Mouse (Mus musculus) embryo, embryonic 11.5 days (tissue): ENCODE data around the gene Adrb1.
A peak's percentile ranks its signal among the peaks of the same experiment; 100 is the strongest.

Experiments
- DNase-seq: peaks from one replicate; pipeline ENCODE4 v3.0.0-alpha.2; 2012; ENCODE audit warnings: low read depth, low spot score

The Adrb1 gene

GRCm38 (mm10) chr19:56703238-56704097, 18.5 kb upstream of the Adrb1 start:
- DNase-seq: no peak

DNA sequence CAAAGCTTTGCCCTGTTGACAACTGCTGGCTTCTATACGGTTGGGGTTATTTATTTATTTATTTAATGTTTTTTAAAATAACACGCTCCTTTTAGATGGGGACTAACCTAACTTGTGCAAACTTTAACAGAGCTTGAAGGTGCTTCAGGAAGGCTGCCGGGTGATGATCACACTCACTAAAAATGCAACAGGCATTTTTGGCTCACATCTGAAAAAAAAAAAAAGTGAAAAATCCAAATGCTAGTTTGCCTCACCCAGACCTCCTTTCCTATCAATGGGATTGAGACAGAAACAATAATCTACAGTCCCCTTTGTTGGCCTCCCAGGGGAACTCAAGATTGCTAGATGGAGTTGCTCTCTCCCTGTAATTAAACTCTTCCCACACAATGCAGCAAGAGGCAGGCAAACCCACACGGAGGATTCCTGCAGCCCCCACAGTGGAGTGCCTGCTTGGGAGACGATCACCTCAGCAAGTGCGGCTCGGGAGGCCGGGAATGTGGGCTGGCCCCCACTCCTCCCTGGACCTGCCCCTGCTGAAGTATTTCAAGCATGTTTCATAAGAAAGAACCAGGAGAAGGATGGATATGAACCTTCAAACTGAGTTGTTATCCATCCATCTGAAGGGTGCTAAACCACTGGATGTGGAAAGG, 16.8 kb upstream of the Adrb1 start:
- DNase-seq: no peak

- no peak for DNase-seq
These were observed 13.2 kb upstream of the Adrb1 start for GRCm38 (mm10) chr19:56708794-56709193.

DNA sequence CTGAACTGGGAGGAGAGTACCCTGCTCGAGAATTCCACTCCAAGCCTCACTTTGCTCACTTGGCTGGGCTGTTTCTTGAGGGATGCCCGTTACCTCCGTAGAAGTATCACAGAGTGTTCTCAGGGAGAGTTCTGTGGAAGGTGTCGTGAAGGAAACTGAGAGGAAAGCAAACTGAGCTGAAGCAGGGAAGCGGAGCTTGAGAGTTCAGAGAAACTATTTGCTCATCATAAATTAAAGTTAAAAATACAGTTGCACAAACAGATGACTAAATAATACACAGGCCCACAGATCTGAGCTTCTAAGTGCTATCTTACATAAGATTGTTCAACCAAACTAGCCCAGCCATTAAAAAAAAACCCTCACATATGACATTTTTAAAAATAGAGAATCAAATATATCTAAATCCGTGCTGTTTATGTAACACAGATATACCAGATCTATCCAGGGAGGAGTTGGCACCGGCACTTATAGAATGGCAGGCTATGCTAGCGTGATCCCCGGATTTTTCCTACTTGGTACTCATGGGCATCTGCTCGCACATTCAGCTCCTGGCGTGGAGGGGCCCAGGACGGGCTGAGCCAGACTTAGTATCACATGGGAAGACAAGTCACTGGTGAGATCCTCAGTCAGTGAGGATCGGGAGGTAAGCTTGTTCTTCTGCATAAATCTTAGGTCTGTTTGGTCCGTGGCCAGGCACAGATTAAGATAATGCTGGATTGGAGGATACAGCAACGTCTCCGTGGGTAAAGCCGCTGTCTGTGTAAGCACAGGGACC, 11.7 kb upstream of the Adrb1 start:
- no peak for DNase-seq

GRCm38 (mm10) chr19:56713613-56714012, 8.4 kb upstream of the Adrb1 start:
- no peak for DNase-seq

- DNase-seq: no peak
These were observed 7.3 kb upstream of the Adrb1 start for GRCm38 (mm10) chr19:56714661-56715170.

GRCm38 (mm10) chr19:56718046-56718445, 4.0 kb upstream of the Adrb1 start:
- no peak for DNase-seq

- DNase-seq: no peak
These were observed 1.1 kb upstream of the Adrb1 start for GRCm38 (mm10) chr19:56720882-56721281.

DNA sequence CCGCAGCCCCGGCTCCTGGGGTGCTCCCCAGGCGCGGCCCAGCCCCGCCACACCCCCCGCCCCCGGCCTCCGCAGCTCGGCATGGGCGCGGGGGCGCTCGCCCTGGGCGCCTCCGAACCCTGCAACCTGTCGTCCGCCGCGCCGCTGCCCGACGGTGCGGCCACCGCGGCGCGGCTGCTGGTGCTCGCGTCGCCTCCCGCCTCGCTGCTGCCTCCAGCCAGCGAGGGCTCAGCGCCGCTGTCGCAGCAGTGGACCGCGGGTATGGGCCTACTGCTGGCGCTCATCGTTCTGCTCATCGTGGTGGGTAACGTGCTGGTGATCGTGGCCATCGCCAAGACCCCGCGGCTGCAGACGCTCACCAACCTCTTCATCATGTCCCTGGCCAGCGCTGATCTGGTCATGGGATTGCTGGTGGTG, 300 bp downstream of the Adrb1 start:
- DNase-seq: no peak

DNA sequence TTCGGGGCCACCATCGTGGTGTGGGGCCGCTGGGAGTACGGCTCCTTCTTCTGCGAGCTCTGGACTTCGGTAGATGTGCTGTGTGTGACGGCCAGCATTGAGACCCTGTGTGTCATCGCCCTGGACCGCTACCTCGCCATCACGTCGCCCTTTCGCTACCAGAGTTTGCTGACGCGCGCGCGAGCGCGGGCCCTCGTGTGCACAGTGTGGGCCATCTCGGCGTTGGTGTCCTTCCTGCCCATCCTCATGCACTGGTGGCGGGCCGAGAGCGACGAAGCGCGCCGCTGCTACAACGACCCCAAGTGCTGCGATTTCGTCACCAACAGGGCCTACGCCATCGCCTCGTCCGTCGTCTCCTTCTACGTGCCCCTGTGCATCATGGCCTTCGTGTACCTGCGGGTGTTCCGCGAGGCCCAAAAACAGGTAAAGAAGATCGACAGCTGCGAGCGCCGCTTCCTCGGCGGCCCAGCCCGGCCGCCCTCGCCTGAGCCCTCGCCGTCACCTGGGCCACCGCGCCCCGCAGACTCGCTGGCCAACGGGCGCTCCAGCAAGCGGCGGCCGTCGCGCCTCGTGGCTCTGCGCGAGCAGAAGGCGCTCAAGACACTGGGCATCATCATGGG, 822 bp downstream of the Adrb1 start:
- DNase-seq: no peak

DNA sequence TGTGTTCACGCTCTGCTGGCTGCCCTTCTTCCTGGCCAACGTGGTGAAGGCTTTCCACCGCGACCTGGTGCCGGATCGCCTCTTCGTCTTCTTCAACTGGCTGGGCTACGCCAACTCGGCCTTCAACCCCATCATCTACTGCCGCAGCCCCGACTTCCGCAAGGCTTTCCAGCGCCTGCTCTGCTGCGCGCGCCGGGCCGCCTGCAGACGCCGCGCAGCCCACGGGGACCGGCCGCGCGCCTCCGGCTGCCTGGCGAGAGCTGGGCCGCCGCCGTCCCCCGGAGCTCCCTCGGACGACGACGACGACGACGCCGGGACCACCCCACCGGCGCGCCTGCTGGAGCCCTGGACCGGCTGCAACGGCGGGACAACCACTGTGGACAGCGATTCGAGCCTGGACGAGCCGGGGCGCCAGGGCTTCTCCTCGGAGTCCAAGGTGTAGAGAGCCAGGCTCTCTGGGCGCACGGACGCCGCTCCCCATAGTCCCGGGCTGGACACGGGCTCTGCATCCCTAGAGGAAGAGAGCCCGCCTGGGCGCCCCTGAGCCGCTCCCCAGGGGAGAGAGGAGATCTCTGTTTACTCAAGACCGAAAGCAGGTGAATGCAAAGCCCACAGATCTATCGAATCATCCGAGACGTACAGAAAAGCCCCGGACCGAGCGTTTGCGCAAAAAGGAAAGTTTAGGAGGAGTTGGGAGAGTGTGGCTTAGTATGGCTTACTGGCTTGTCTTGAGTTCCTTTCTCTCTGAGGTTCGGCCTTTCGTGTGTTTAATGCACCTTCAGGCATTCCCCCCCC, 1.5 kb downstream of the Adrb1 start:
- DNase-seq: peak; percentile 22

- no peak for DNase-seq
These were observed 2.2 kb downstream of the Adrb1 start for GRCm38 (mm10) chr19:56724126-56724597.

GRCm38 (mm10) chr19:56727170-56727877, 5.3 kb downstream of the Adrb1 start:
- no peak for DNase-seq

DNA sequence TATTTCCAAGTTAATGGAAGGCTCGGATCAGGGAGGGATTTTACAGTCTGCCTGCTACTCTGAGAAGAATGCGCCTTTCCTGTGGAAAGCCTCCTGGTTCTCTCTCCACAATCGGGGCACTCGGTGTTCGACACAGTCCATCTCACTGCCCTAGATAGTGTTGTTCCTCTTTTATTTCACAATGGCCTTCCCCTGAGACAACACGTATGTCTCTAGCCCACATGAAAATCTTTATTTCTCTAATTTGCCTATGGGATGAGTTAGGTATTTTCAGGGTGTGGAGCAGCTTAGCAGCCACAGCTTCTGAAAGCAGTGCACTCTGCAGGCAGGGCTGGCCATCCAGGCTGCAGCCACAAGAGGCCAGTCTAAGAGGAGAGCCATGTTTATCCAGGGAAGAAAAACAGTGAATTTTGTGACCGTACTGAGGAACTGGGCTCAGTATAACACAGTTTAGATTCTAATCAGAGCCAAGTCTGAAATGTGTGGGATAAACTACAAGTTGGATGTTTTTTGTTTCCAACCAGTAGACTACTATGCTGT, 12.1 kb downstream of the Adrb1 start:
- DNase-seq: no peak

DNA sequence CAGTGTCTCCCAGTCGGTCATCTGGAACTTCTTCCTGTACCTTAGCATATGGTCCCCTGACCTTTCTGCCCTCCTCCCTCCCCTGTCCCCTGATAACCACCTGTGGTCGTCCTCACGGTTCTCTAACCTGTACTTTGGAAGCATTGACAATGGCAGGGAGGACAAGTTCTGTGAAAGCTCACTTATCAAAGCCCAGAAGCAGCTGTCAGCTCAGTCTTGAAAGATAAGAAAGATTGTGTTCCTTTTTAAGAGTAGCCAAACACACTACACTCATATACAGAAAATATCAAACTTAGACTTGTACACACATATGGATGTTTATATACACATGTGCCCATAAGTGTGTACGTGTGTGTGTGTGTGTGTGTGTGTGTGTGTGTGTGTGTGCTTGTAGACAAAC, 13.7 kb downstream of the Adrb1 start:
- DNase-seq: no peak

DNA sequence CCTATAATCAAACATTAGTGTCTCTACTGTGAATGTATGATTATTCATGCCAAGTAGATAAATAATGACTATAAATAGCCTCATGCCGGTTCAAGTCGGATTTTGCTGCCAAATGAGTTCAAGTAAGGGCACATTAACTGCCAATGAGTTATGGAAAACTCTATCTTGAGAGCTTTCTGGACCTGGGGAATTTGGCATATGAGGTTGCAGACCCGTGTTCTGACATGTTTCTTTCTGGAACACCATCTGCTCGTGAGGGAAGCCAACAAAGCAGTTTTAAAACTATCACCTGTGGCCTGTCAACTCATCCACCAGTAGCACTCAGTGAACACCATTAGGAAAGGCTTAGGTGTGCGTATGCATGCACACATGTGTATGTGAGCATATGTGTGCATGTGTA, 14.3 kb downstream of the Adrb1 start:
- no peak for DNase-seq

DNA sequence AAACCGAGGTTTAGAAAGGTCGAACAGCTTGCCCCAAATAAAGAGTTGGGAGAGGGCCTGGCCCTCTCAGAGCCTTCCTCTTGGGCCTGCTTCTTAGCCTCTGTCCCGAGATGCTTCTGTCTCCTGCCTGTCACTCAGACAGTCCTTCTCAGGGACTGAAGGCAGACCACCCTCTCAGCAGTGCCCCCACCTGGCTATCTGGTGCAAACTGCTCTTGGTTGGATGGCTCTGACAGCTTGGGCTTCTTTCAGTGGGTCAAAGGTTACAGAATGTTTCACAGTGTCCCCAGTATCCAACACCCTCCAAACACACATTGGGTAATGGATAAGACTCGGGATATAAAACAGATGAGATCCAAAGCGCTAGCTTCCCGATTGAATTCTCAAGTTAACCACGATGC, 23.1 kb downstream of the Adrb1 start:
- DNase-seq: no peak

DNA sequence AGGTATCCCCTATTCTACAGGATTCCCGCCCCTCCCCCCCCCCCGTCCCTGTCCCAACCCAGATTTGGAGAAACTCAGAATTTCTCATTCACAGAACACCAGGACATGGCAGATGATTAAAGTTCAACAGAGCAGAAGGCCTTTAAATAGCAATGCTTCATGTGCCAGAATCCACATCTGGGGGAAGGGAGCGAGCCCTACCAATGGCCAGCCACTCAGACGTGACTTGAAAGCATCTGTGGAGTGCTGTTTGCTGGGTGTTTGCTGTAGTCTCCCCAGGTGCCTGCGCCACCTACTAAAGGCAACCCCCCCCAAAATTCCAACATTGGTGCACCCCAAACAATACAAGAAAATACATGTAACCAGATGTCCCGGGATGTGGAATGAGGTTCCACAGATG, 23.5 kb downstream of the Adrb1 start:
- DNase-seq: no peak

DNA sequence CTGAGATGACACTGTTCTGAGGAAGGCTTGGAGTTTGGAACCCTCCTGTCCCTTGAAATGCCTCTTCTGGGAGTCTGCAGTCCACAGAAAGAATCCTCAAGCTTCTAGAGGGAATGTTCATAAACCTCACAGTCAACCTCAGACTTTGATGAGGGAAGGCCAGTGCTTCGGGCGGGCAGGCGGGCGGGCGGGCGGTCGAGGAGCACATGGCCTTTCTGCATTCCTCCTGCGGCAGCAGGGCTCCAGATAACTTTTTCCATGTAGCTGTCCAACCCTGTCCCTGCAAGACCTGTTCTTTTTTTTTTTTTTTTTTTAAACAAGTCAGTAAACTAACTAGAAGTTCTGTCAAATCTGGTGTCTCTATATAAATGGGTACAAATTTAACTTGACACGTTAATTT, 24.6 kb downstream of the Adrb1 start:
- DNase-seq: no peak

DNA sequence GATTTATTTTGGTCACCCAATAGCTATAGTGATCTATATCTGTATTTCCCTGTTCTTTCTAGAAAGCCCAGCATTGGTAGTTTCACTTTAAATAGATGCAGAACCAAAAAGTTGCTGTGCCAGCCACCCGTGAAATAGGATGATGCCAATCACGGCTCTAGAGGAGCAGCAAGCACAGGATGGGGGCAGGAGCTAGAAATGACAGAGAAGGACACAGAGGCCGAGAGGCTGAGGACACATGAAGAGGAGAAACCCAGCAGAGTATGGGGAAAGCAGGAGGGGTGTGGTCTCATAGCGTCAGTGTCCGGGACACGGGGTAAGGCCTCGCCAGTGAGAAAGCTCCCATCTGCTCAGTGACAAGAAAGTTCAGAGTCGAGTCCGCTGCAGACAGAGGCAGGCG, 25.9 kb downstream of the Adrb1 start:
- no peak for DNase-seq
